Mouse (Mus musculus): ENCODE results near the gene Gm10382. TPM values are rescaled to one million over a fixed set of nuclear protein-coding genes. Genes with fewer than 3 reads are reported as not detected.

Gene Gm10382
- under 1 TPM in 1 of 2 experiments, not detected in 1; 0.23 TPM for total RNA-seq (2021)
- long read RNA-seq, experiment 1, partial matches to known transcripts = 0 of 1 reads
- long read RNA-seq, experiment 1, other reads (novel, unspliced or antisense) = 0 of 1 reads
- long read RNA-seq, experiment 2 = 0 reads

GRCm38 (mm10) chr5:125389131-125389578 lies at the start of gene Gm10382:
Gene Gm10382, plus strand, starts transcription at chr5:125389322.
- DNase-seq = peak; percentile 90 to 92

GRCm38 (mm10) chr5:125339851-125340531 lies 49.1 kb upstream of the Gm10382 start:
- peak; percentile 45 for DNase-seq

GRCm38 (mm10) chr5:125340547-125341262 lies 48.4 kb upstream of the Gm10382 start, which contains the start of gene Scarb1:
Gene Scarb1, minus strand, starts transcription at chr5:125341094.
- peak; percentile 90 to 91 for DNase-seq

GRCm38 (mm10) chr5:125341459-125342090 lies 47.5 kb upstream of the Gm10382 start:
- no peak for DNase-seq

GRCm38 (mm10) chr5:125344296-125344695 lies 44.8 kb upstream of the Gm10382 start:
- no peak for DNase-seq

GRCm38 (mm10) chr5:125348067-125348466 lies 41.1 kb upstream of the Gm10382 start:
- peak in 1 of 2 experiments; percentile 29 for DNase-seq

- peak; percentile 35 to 72 for DNase-seq
Observed at GRCm38 (mm10) chr5:125348487-125348886, 40.6 kb upstream of the Gm10382 start.

- DNase-seq = no peak
Observed at GRCm38 (mm10) chr5:125349391-125349790, 39.7 kb upstream of the Gm10382 start.

- DNase-seq = no peak
Observed at GRCm38 (mm10) chr5:125351057-125351456, 38.1 kb upstream of the Gm10382 start.

GRCm38 (mm10) chr5:125351939-125352338 lies 37.2 kb upstream of the Gm10382 start:
- DNase-seq = no peak

- DNase-seq = no peak
Observed at GRCm38 (mm10) chr5:125352781-125353294, 36.3 kb upstream of the Gm10382 start.

- no peak for DNase-seq
Observed at GRCm38 (mm10) chr5:125354885-125355492, 34.1 kb upstream of the Gm10382 start.

GRCm38 (mm10) chr5:125355650-125356049 lies 33.5 kb upstream of the Gm10382 start:
- DNase-seq = no peak

- no peak for DNase-seq
Observed at GRCm38 (mm10) chr5:125357543-125358269, 31.4 kb upstream of the Gm10382 start.

GRCm38 (mm10) chr5:125358270-125358608 lies 30.9 kb upstream of the Gm10382 start:
- DNase-seq = peak; percentile 28 to 53

- DNase-seq = peak; percentile 50 to 51
Observed at GRCm38 (mm10) chr5:125360566-125360965, 28.6 kb upstream of the Gm10382 start.

GRCm38 (mm10) chr5:125360981-125361510 lies 28.1 kb upstream of the Gm10382 start:
- DNase-seq = no peak

GRCm38 (mm10) chr5:125363894-125364293 lies 25.2 kb upstream of the Gm10382 start:
- peak; percentile 38 to 62 for DNase-seq

GRCm38 (mm10) chr5:125364851-125365429 lies 24.2 kb upstream of the Gm10382 start:
- no peak for DNase-seq

GRCm38 (mm10) chr5:125368156-125368555 lies 21.0 kb upstream of the Gm10382 start:
- DNase-seq = no peak

- peak; percentile 66 to 80 for DNase-seq
Observed at GRCm38 (mm10) chr5:125368568-125368967, 20.6 kb upstream of the Gm10382 start.
